Mouse (Mus musculus) limb, embryonic 15.5 days (tissue): Measurements from ENCODE around the gene Gcsh. TPM values are rescaled to one million over a fixed set of nuclear protein-coding genes. Genes with fewer than 3 reads are reported as not detected.
A peak's percentile ranks its signal among the peaks of the same experiment; 100 is the strongest.

Experiments
- ATAC-seq: fragments of 200-750 bp; cut with Nextera tagmentation; 2 replicates; pipeline ENCODE4 v1.8.0; 2017; ENCODE audit warnings: low read depth, moderate TSS enrichment; ENCODE audit not compliant: insufficient number of reproducible peaks, low FRiP score, low TSS enrichment
- H3K27ac ChIP-seq: fragments of 300-500 bp; sonication (generic); 2 replicates; pipeline ENCODE4 v1.5.1; 2015; ENCODE audit warnings: moderate library complexity, mild to moderate bottlenecking, inconsistent platforms
- H3K27me3 ChIP-seq: fragments of 300-500 bp; sonication (generic); 2 replicates; pipeline ENCODE4 v1.6.1; 2015; ENCODE audit warnings: inconsistent platforms
- H3K36me3 ChIP-seq: fragments of 300-500 bp; sonication (generic); 2 replicates; pipeline ENCODE4 v1.6.1; 2015; ENCODE audit warnings: inconsistent platforms
- H3K4me1 ChIP-seq: fragments of 300-500 bp; sonication (generic); 2 replicates; pipeline ENCODE4 v1.6.1; 2015; ENCODE audit warnings: inconsistent platforms
- H3K4me2 ChIP-seq: fragments of 300-500 bp; sonication (generic); 2 replicates; pipeline ENCODE4 v1.6.1; 2015; ENCODE audit warnings: mild to moderate bottlenecking, inconsistent platforms
- H3K4me3 ChIP-seq: fragments of 300-500 bp; sonication (generic); 2 replicates; pipeline ENCODE4 v1.5.1; 2015; ENCODE audit warnings: mild to moderate bottlenecking, inconsistent platforms
- H3K9ac ChIP-seq: fragments of 300-500 bp; sonication (generic); 2 replicates; pipeline ENCODE4 v1.6.1; 2015; ENCODE audit warnings: inconsistent platforms
- H3K9me3 ChIP-seq: fragments of 300-500 bp; sonication (generic); 2 replicates; pipeline ENCODE4 v1.6.1; 2016; ENCODE audit warnings: inconsistent platforms
- WGBS: fragments of 180-500 bp; shearing (Covaris S2); methylation state at CpG from one replicate; pipeline ENCODE4 v1.1.7; 2015; 5-methylcytosine and 5-hydroxymethylcytosine counted together
- polyA plus RNA-seq: library from polyadenylated mRNA; unstranded; fragments of >200 nt; fragmentation: Nextera tagmentation; extraction: Ambion mirVana; gene quantifications from 2 replicates; pipeline ENCODE4 v1.2.1, GENCODE M21; 2015

The Gcsh gene
- polyA plus RNA-seq, 1 experiment from 2014 or later, result 95.5 TPM

GRCm38 (mm10) chr8:116975066-116975465 lies 18.3 kb downstream of the Gcsh start:
- H3K9ac ChIP-seq, result no peak overlapping the region

GRCm38 (mm10) chr8:116969531-116969930 lies 23.8 kb downstream of the Gcsh start:
- 86% methylated on average over 6 of the region's 6 CpGs for WGBS
- H3K4me3 ChIP-seq, result no peak overlapping the region
- H3K4me1 ChIP-seq, result 0 out of 2 replicates have a peak, but pooled peaks cover 4% of the 10 kb centered on the region
- no peak overlapping the region for H3K27ac ChIP-seq
- no peak for ATAC-seq
- no peaks in the 10 kb centered on the region for H3K9me3 ChIP-seq
- H3K9ac ChIP-seq, result no peak overlapping the region
- no peaks in the 10 kb centered on the region for H3K36me3 ChIP-seq
- no peaks in the 10 kb centered on the region for H3K27me3 ChIP-seq
- no peak overlapping the region for H3K4me2 ChIP-seq

More at GRCm38 (mm10) chr8:116975066-116975465, 18.3 kb downstream of the Gcsh start:
- no peak for ATAC-seq
- 35% methylated on average over 5 of the region's 5 CpGs for WGBS
- H3K36me3 ChIP-seq, result no peaks in the 10 kb centered on the region
- H3K4me2 ChIP-seq, result no peak overlapping the region
- no peaks in the 10 kb centered on the region for H3K27me3 ChIP-seq
- H3K4me1 ChIP-seq, result peaks cover 15% of the 10 kb centered on the region; the same call in 1 of the 2 replicates
- no peaks in the 10 kb centered on the region for H3K9me3 ChIP-seq
- no peak overlapping the region for H3K4me3 ChIP-seq
- H3K27ac ChIP-seq, result no peak overlapping the region

GRCm38 (mm10) chr8:116954415-116954814 lies 38.9 kb downstream of the Gcsh start:
- Histone ChIP-seq H3K9me3 (no peaks in the 10 kb centered on the region), H3K4me2 (no peak overlapping the region), H3K36me3 (peaks cover 66% of the 10 kb centered on the region), H3K4me3 (no peak overlapping the region), H3K9ac (no peak overlapping the region), H3K4me1 (peaks cover 13% of the 10 kb centered on the region), H3K27me3 (no peaks in the 10 kb centered on the region), H3K27ac (no peak overlapping the region)
- no peak for ATAC-seq
- 96% methylated on average over 9 of the region's 9 CpGs for WGBS

- H3K36me3 ChIP-seq, result peaks cover 47% of the 10 kb centered on the region
- WGBS, result 86% methylated on average over 8 of the region's 8 CpGs
- H3K4me3 ChIP-seq, result no peak overlapping the region
- H3K4me2 ChIP-seq, result no peak overlapping the region
- H3K9ac ChIP-seq, result no peak overlapping the region
- no peak for ATAC-seq
- H3K4me1 ChIP-seq, result peaks cover 13% of the 10 kb centered on the region
- no peaks in the 10 kb centered on the region for H3K9me3 ChIP-seq
- H3K27ac ChIP-seq, result no peak overlapping the region
- no peaks in the 10 kb centered on the region for H3K27me3 ChIP-seq
Measured at GRCm38 (mm10) chr8:116952428-116952827, 40.9 kb downstream of the Gcsh start.

- Histone ChIP-seq H3K4me1 (peaks cover 13% of the 10 kb centered on the region), H3K4me2 (no peak overlapping the region), H3K27ac (no peak overlapping the region), H3K9ac (no peak overlapping the region), H3K9me3 (no peaks in the 10 kb centered on the region), H3K27me3 (no peaks in the 10 kb centered on the region), H3K4me3 (no peak overlapping the region), H3K36me3 (peaks cover 40% of the 10 kb centered on the region)
- 86% methylated on average over 2 of the region's 2 CpGs for WGBS
- no peak for ATAC-seq
Measured at GRCm38 (mm10) chr8:116951778-116952177, 41.6 kb downstream of the Gcsh start.

- peaks cover 13% of the 10 kb centered on the region for H3K4me1 ChIP-seq
- H3K9me3 ChIP-seq, result no peaks in the 10 kb centered on the region
- no peak overlapping the region for H3K27ac ChIP-seq
- no peaks in the 10 kb centered on the region for H3K27me3 ChIP-seq
- peaks cover 36% of the 10 kb centered on the region for H3K36me3 ChIP-seq
- no peak overlapping the region for H3K4me2 ChIP-seq
- ATAC-seq, result no peak
- no peak overlapping the region for H3K4me3 ChIP-seq
- no peak overlapping the region for H3K9ac ChIP-seq
- 39% methylated on average over 5 of the region's 5 CpGs for WGBS
Measured at GRCm38 (mm10) chr8:116951369-116951768, 42.0 kb downstream of the Gcsh start.

GRCm38 (mm10) chr8:116947589-116947988 lies 45.7 kb downstream of the Gcsh start:
- no peak overlapping the region for H3K4me2 ChIP-seq
- H3K27me3 ChIP-seq, result no peaks in the 10 kb centered on the region
- H3K27ac ChIP-seq, result no peak overlapping the region
- WGBS, result 86% methylated on average over 7 of the region's 7 CpGs
- peaks cover 29% of the 10 kb centered on the region for H3K4me1 ChIP-seq
- H3K9ac ChIP-seq, result no peak overlapping the region
- H3K4me3 ChIP-seq, result no peak overlapping the region
- no peak for ATAC-seq
- H3K36me3 ChIP-seq, result no peaks in the 10 kb centered on the region
- no peaks in the 10 kb centered on the region for H3K9me3 ChIP-seq

- Histone ChIP-seq H3K36me3 (no peaks in the 10 kb centered on the region), H3K9ac (no peak overlapping the region), H3K4me1 (peaks cover 25% of the 10 kb centered on the region), H3K27ac (no peak overlapping the region), H3K4me3 (no peak overlapping the region), H3K4me2 (no peak overlapping the region), H3K9me3 (no peaks in the 10 kb centered on the region), H3K27me3 (no peaks in the 10 kb centered on the region)
- WGBS, result 81% methylated on average over 6 of the region's 6 CpGs
- ATAC-seq, result no peak
Measured at GRCm38 (mm10) chr8:116946851-116947250, 46.5 kb downstream of the Gcsh start.

- Histone ChIP-seq H3K27ac (no peak overlapping the region), H3K4me1 (peaks cover 21% of the 10 kb centered on the region), H3K36me3 (no peaks in the 10 kb centered on the region), H3K4me3 (no peak overlapping the region), H3K9ac (peak overlapping the region; percentile 15; the same call in 1 of the 2 replicates), H3K9me3 (no peaks in the 10 kb centered on the region), H3K4me2 (no peak overlapping the region), H3K27me3 (no peaks in the 10 kb centered on the region)
- no peak for ATAC-seq
- WGBS, result 80% methylated on average over 21 of the region's 21 CpGs
Measured at GRCm38 (mm10) chr8:116946268-116946838, 47.0 kb downstream of the Gcsh start.

GRCm38 (mm10) chr8:116945169-116945910 lies 48.0 kb downstream of the Gcsh start:
- ATAC-seq, result no peak
- H3K36me3 ChIP-seq, result peaks cover 6% of the 10 kb centered on the region
- H3K27me3 ChIP-seq, result no peaks in the 10 kb centered on the region
- no peak overlapping the region for H3K9ac ChIP-seq
- no peak overlapping the region for H3K4me2 ChIP-seq
- H3K4me3 ChIP-seq, result no peak overlapping the region
- H3K27ac ChIP-seq, result no peak overlapping the region
- H3K4me1 ChIP-seq, result peaks cover 16% of the 10 kb centered on the region
- no peaks in the 10 kb centered on the region for H3K9me3 ChIP-seq
- WGBS, result 83% methylated on average over 9 of the region's 9 CpGs

- Histone ChIP-seq H3K9ac (0 out of 2 replicates have a peak overlapping the region, but pooled peaks have one; percentile 89), H3K27ac (no peak overlapping the region), H3K4me3 (peak overlapping the region; percentile 95), H3K4me2 (peak overlapping the region; percentile 86), H3K4me1 (peaks cover 16% of the 10 kb centered on the region), H3K36me3 (peaks cover 6% of the 10 kb centered on the region), H3K27me3 (no peaks in the 10 kb centered on the region), H3K9me3 (no peaks in the 10 kb centered on the region)
- WGBS, result 8% methylated on average over 4 of the region's 4 CpGs
- ATAC-seq, result no peak
Measured at GRCm38 (mm10) chr8:116944385-116944696, 49.0 kb downstream of the Gcsh start.

- H3K9me3 ChIP-seq, result no peaks in the 10 kb centered on the region
- H3K27ac ChIP-seq, result peak overlapping the region; percentile 33
- H3K36me3 ChIP-seq, result peaks cover 6% of the 10 kb centered on the region
- peak; percentile 38; the same call in 1 of the 2 replicates for ATAC-seq
- H3K4me3 ChIP-seq, result peak overlapping the region; percentile 95
- peak overlapping the region; percentile 86 for H3K4me2 ChIP-seq
- H3K27me3 ChIP-seq, result no peaks in the 10 kb centered on the region
- WGBS, result under 1% methylated on average over 62 of the region's 62 CpGs
- H3K9ac ChIP-seq, result peak overlapping the region; percentile 89
- peaks cover 16% of the 10 kb centered on the region for H3K4me1 ChIP-seq
Measured at GRCm38 (mm10) chr8:116943555-116944384, 49.6 kb downstream of the Gcsh start.
